Mouse (Mus musculus) T-helper 2 cell (primary cell): ENCODE results near the gene Med19.
"Not testable (repeated sequence)": the region's sequence is repeated elsewhere in the genome, so short reads cannot be mapped to it uniquely, and the experiment has no call there.

Source experiments
- in situ Hi-C: fragments of 300-600 bp; cut with MboI, MseI; formaldehyde crosslinking; loops from one replicate; pipeline ENCODE4 v1.15.1; 2025; ENCODE audit warnings: high pct_unique_total_duplicates

Gene Med19

GRCm38 (mm10) chr2:84666081-84666480 is 12.1 kb upstream of the Med19 start:
- in situ Hi-C loops = loop anchor here (10.0 kb wide), 1 partner anchor 51 kb away; no protein-coding TSS in a partner anchor

DNA sequence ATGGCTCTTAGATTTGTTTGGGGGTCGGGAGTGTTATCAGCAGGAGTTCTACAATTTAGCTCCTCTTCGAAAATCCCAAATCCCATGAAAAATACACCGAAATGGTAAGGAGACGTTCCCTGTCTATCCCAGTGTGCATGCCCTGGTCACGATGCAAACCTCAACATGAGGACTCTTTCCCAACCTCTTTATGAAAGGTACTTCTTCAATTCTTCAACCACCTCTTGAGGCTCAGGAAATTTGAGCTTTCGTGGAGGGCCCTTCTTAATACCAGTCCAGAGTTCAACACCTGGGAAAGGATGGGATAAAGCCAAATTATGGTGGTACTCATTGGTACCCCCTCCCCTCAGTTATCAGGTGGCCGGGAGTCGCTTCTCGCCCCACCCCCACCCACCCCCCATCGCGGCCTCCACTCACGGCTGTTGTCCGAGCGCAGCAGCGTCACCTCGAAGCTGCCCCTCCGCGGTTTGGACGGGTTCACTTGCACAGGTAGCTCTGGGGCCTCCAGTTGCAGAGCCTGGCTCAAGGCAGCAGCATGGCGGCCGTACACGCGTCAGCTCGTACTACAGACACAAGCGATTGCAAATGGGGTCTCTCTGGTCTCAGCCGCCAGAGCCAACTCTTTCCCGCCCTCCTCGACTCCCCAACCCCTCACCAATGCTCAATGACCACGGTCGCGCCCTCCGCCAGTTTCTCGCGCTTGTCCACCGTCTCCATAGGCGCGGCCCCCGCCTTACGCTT is 8.2 kb upstream of the Med19 start:
- in situ Hi-C loops = loop anchor here (10.0 kb wide), 1 partner anchor 55 kb away; no protein-coding TSS in a partner anchor

DNA sequence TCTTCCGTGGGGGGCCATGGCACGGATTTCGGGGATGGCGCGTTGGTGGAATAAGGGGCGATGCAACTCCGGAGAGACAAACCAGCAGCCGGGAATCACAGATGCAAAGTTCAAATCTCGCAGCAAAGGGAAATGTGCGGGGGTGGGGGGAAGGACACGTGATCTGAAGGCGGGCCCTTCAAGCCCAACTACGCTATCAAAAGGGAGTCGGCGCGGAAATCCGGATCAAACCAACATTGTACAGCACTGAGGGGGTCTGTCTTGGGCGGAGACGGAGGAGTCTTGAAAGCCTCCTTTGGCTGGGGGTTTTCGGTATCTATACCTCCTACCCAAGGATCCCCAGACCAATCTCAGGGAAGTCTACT is 7.7 kb upstream of the Med19 start, which contains the start of gene Selenoh:
Selenoh (minus strand) TSS at position 202 of the 365 bp plus-strand sequence.
- in situ Hi-C loops = no loop called here

DNA sequence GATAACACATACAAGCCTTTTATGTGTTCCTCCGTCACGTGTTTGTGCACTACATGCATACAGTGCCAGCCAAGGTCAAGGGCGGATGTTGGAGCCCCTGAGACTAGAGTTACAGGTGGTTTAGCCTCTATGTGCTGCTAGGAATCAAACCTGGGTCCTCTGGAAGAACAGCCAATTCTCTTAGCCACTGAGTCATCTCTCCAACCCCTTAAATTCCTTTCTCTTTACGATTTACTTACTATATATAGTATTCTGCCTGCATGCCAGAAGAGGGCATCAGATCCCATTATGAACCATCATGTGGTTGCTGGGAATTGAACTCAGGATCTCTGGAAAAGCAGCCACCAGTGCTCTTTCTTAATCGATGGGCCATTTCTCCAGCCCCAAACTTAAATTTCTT is 6.7 kb upstream of the Med19 start:
- in situ Hi-C loops = not testable (repeated sequence)

GRCm38 (mm10) chr2:84677270-84677967 is 783 bp upstream of the Med19 start:
- in situ Hi-C loops = loop anchor here (5.0 kb wide), 1 partner anchor 40 kb away; the partner anchor contains the start of gene Zdhhc5

- in situ Hi-C loops = loop anchor here (5.0 kb wide), 1 partner anchor 38 kb away; the partner anchor contains the start of gene Zdhhc5
Observed at GRCm38 (mm10) chr2:84679016-84679415, 814 bp downstream of the Med19 start, which contains the start of gene Tmx2. Tmx2 (minus strand) TSS chr2:84679140.

GRCm38 (mm10) chr2:84682605-84683183 is 4.5 kb downstream of the Med19 start:
- in situ Hi-C loops = no loop called here

- in situ Hi-C loops = no loop called here
Observed at GRCm38 (mm10) chr2:84688080-84688844, 10.1 kb downstream of the Med19 start.

GRCm38 (mm10) chr2:84690050-84690449 is 11.8 kb downstream of the Med19 start:
- in situ Hi-C loops = no loop called here

GRCm38 (mm10) chr2:84695007-84695695 is 16.9 kb downstream of the Med19 start:
- in situ Hi-C loops = no loop called here

GRCm38 (mm10) chr2:84703497-84703896 is 25.3 kb downstream of the Med19 start:
- in situ Hi-C loops = no loop called here

DNA sequence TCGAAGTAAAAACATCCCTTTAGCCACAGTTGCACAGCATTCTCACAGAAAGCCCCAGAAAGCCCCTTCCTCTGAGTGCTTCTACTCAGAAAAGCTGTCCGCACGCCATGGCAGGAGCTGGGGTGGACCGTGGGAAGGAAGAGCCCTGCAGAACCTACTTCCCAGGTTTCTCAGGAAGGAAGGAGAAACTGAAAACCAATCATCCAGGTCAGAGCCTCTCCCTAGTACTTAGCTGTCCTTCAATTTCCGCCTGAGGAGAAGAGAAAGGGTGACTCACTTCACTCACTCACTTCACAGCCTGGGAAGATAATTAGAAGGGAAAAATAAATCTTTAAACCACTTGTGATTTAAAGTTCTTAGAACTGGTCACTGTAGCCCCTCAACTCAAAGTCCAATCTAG is 26.1 kb downstream of the Med19 start:
- in situ Hi-C loops = no loop called here

GRCm38 (mm10) chr2:84705295-84705694 is 27.1 kb downstream of the Med19 start:
- in situ Hi-C loops = no loop called here

DNA sequence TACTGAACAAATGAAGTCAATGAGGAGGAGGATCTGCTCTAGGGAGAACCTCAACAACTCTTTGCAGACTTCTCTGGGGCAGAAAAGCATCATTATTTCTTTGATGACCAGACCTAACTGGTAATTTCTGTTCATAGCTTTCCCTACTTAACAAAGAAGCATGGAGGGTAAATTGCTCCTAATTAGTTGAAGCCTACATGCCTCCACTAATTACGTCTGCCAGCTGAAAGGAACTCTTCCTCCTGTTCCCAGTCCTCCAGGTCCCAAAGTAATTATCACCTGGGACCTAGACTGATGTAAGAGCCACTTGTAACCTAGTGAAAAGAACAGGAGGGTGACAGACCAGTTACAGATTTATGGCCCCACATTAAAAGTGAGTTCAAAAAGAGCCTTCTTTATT is 29.3 kb downstream of the Med19 start:
- in situ Hi-C loops = no loop called here

- in situ Hi-C loops = no loop called here
Observed at GRCm38 (mm10) chr2:84711898-84712297, 33.7 kb downstream of the Med19 start.

DNA sequence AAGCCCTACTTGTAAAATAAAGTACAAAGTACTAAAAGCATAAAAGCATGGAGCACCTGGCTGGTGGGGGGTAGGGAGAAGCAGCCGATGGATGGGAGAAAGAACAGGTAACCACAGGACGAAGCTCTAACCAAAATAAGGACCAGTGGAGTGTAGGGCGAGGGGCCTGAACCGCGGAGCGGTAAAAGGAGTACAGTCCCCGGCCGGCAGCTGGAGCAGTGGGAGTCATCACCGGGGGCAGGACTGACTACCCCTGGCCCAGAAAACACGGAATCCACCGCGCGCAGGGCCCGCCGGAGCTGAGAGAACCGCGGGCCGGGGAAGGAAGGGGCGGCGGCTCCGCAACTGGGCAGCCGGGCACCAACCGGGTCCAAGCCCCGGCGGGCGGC is 36.2 kb downstream of the Med19 start:
- in situ Hi-C loops = no loop called here

- in situ Hi-C loops = loop anchor here (5.0 kb wide), 1 partner anchor 38 kb away; the partner anchor contains the start of genes Gm28635, Med19 and Tmx2
Observed at GRCm38 (mm10) chr2:84714811-84715561, 36.8 kb downstream of the Med19 start, which contains the start of gene Zdhhc5. Zdhhc5 (minus strand) TSS chr2:84715180.

- in situ Hi-C loops = loop anchor here (5.0 kb wide), 1 partner anchor 38 kb away; the partner anchor contains the start of genes Gm28635, Med19 and Tmx2
Observed at GRCm38 (mm10) chr2:84715562-84716361, 37.6 kb downstream of the Med19 start.
